Mouse (Mus musculus) heart, postnatal 0 days (tissue): Measurements from ENCODE around the gene Cfap97.

ENCODE experiments used
- CTCF ChIP-seq: IDR thresholded peaks from 2 replicates; pipeline ENCODE4 v1.5.1; 2016; ENCODE audit warnings: antibody characterized with exemption, control low read depth, low read depth
- EP300 ChIP-seq: IDR thresholded peaks from 2 replicates; pipeline ENCODE4 v1.6.1; 2016; ENCODE audit warnings: antibody characterized with exemption, low read depth

GRCm38 (mm10) chr8:46196877-46197276 is 45.3 kb downstream of the Cfap97 start:
- TF ChIP-seq CTCF (no peak), EP300 (no peak)
